ENCODE assay signal across 19 mouse cellular contexts in genomic region chr5:139228318-139228717, GRCm38 (mm10). TPM values are rescaled to one million over a fixed set of nuclear protein-coding genes. Genes with fewer than 3 reads are reported as not detected.
DNase-seq lines count a peak whose midpoint lies in the region; TF ChIP-seq lines count a peak whose summit lies in the region.
"Had no signal": no experiment of that assay in that cellular context is flagged by ENCODE, and none has a peak within 500 bp of the region (broad histone marks: within the 10 kb centered on the region; RNA-seq: fewer than 3 reads in every experiment).

No protein-coding gene starts in this region.

- peaks cover 5% of the 10 kb centered on the region for H3K4me1 ChIP-seq in small intestine, adult 2 months (ENCODE audit: control insufficient read depth, insufficient read depth, insufficient read length, low read length)

- no peak overlapping the region for H3K4me3 ChIP-seq in small intestine, adult 2 months (ENCODE audit: low read depth, low read length)

- 96% methylated on average over 3 of the region's 3 CpGs for WGBS in small intestine, adult 2 months

- peaks cover 52% of the 10 kb centered on the region for H3K36me3 ChIP-seq in small intestine, adult 2 months (ENCODE audit: control insufficient read depth, insufficient read depth, low read length)

- TF ChIP-seq POLR2A in small intestine, adult 2 months (IDR thresholded peaks at IDR 0.05; ENCODE audit: low read depth, low read length) = no peak

- peak; percentile 57 for DNase-seq in adrenal gland, adult 2 months
- DNase-seq in adrenal gland, postnatal 10 days = no peak
- peak; percentile 12 for DNase-seq in adrenal gland, postnatal 14 days
- DNase-seq in adrenal gland, postnatal 25 days = no peak
- DNase-seq in MN1 (ENCODE audit: low spot score) = no peak
- DNase-seq: adrenal gland, adult 8-10 months; adrenal gland, postnatal 36 days; B cell, adult 2 months; cerebellum, adult 11 months; cerebellum, adult 11-12 months; cerebellum, adult 18-20 months; cerebellum, adult 2 months; cerebellum, adult 8-10 months; cerebellum, adult 9-10 months; cerebellum, adult 9-11 months; cerebellum, postnatal 10 days had no signal

- no peaks in the 10 kb centered on the region for H3K27me3 ChIP-seq in small intestine, adult 2 months (ENCODE audit: control insufficient read depth, insufficient read depth, low read length)
- H3K27me3 ChIP-seq: CH12.LX, Patski had no signal

- TF ChIP-seq CTCF in small intestine, adult 2 months (IDR thresholded peaks at IDR 0.05; ENCODE audit: extremely low read depth, insufficient read length, insufficient replicate concordance, low read depth, low read length) = no peak

- peak overlapping the region; percentile 50 for H3K27ac ChIP-seq in small intestine, adult 2 months (ENCODE audit: insufficient read depth, low read depth, low read length)

RNA-seq across cellular contexts. Expression of gene Get4, which starts 23.8 kb away (rescaled TPM):
- total RNA-seq in adrenal gland, adult 2 months (2021) = 10 to 100 TPM; 68.8 to 91.5 TPM
- polyA plus RNA-seq in adrenal gland, adult 2 months (2012; rRNA removed) = 219 and 241 TPM in 2 replicates
- total RNA-seq in adrenal gland, postnatal 10 days (2021) = 10 to 100 TPM; 69.6 to 82.9 TPM
- total RNA-seq in adrenal gland, postnatal 14 days (2021) = 62.4 and 73.8 TPM in 2 replicates
- 75.7 and 104 TPM in 2 replicates for total RNA-seq in adrenal gland, postnatal 25 days (2021)
- polyA plus RNA-seq in small intestine, adult 2 months (2012; rRNA removed) = 82.6 and 240 TPM in 2 replicates

RNA-seq across cellular contexts. Expression of gene Sun1, which starts 27.9 kb away (rescaled TPM):
- 10 to 100 TPM; 74.4 to 93.7 TPM for total RNA-seq in adrenal gland, adult 2 months (2021)
- 44.5 and 61.5 TPM in 2 replicates for polyA plus RNA-seq in adrenal gland, adult 2 months (2012; rRNA removed)
- 10 to 100 TPM; 59.5 to 78.6 TPM for total RNA-seq in adrenal gland, postnatal 10 days (2021)
- 63.6 and 78.6 TPM in 2 replicates for total RNA-seq in adrenal gland, postnatal 14 days (2021)
- 87.9 and 109 TPM in 2 replicates for total RNA-seq in adrenal gland, postnatal 25 days (2021)
- 15.4 and 27.5 TPM in 2 replicates for polyA plus RNA-seq in small intestine, adult 2 months (2012; rRNA removed)

Comparison
In these comparisons a context has a peak if more than half of its experiments do, and no peak if none do; other contexts are left out.
1. DNase-seq: peak in adrenal gland, adult 2 months (single experiment) and adrenal gland, postnatal 14 days (single experiment); none in adrenal gland, postnatal 10 days (single experiment), adrenal gland, postnatal 25 days (single experiment) and MN1 (single experiment).